8 mouse cellular contexts compared by ENCODE assay signal in genomic region chr7:91431594-91432240, GRCm38 (mm10).
DNase-seq lines count a peak whose midpoint lies in the region; ATAC-seq and TF ChIP-seq lines count a peak whose summit lies in the region.

No protein-coding gene starts in this region.

- no peaks in the 10 kb centered on the region for H3K36me3 ChIP-seq in liver, adult 2 months (ENCODE audit: control insufficient read depth, insufficient read depth, low read length)
- H3K36me3 ChIP-seq in liver, embryonic 12.5 days = no peaks in the 10 kb centered on the region
- no peaks in the 10 kb centered on the region for H3K36me3 ChIP-seq in hindbrain, embryonic 14.5 days (replicated peaks; ENCODE audit: control insufficient read depth, insufficient read depth)
- no peaks in the 10 kb centered on the region for H3K36me3 ChIP-seq in limb, embryonic 11.5 days (ENCODE audit: control insufficient read depth, insufficient read depth, low read length)
- no peaks in the 10 kb centered on the region for H3K36me3 ChIP-seq in neural tube, embryonic 13.5 days

- no peaks in the 10 kb centered on the region for H3K9me3 ChIP-seq in liver, embryonic 12.5 days (replicated peaks)
- no peaks in the 10 kb centered on the region for H3K9me3 ChIP-seq in hindbrain, embryonic 14.5 days (ENCODE audit: control insufficient read depth, low read length)
- no peaks in the 10 kb centered on the region for H3K9me3 ChIP-seq in limb, embryonic 11.5 days (ENCODE audit: control insufficient read depth, low read length)
- H3K9me3 ChIP-seq in neural tube, embryonic 13.5 days = no peaks in the 10 kb centered on the region

- H3K9ac ChIP-seq in liver, adult 2 months (ENCODE audit: low read depth, low read length) = no peak overlapping the region
- H3K9ac ChIP-seq in liver, embryonic 12.5 days = no peak overlapping the region
- H3K9ac ChIP-seq in hindbrain, embryonic 14.5 days = no peak overlapping the region
- H3K9ac ChIP-seq in limb, embryonic 11.5 days (ENCODE audit: low read length) = no peak overlapping the region
- no peak overlapping the region for H3K9ac ChIP-seq in neural tube, embryonic 13.5 days

- TF ChIP-seq POLR2A in liver, adult 2 months (IDR thresholded peaks at IDR 0.05; ENCODE audit: extremely low read depth, insufficient read depth, low read length) = no peak

- DNase-seq in liver, adult 2 months (ENCODE audit: extremely low read depth, low read depth, low spot score) = peak; percentile 24
- DNase-seq in adrenal gland, adult (ENCODE audit: inconsistent age in 2 of 2, low spot score in 1 of 2) = peak; percentile 25 to 70
- DNase-seq in embryo, embryonic 10 days (ENCODE audit: low spot score) = peak; percentile 68
- peak; percentile 85 for DNase-seq in hindbrain, embryonic 14.5 days (ENCODE audit: low spot score)
- DNase-seq in limb, embryonic 11.5 days (ENCODE audit: low spot score) = peak; percentile 63
- peak; percentile 2 for DNase-seq in yolk sac, embryonic 10.5 days (ENCODE audit: low spot score)

- no peaks in the 10 kb centered on the region for H3K79me2 ChIP-seq in liver, adult 2 months (ENCODE audit: control insufficient read depth, insufficient read depth, low read length)

- H3K4me1 ChIP-seq in liver, adult 2 months (ENCODE audit: control insufficient read depth, insufficient read depth, low read length) = peaks cover 2% of the 10 kb centered on the region; the same call in 1 of the 2 replicates
- H3K4me1 ChIP-seq in liver, embryonic 12.5 days = no peaks in the 10 kb centered on the region
- no peaks in the 10 kb centered on the region for H3K4me1 ChIP-seq in hindbrain, embryonic 14.5 days (replicated peaks; ENCODE audit: control insufficient read depth, insufficient read depth, low read length)
- no peaks in the 10 kb centered on the region for H3K4me1 ChIP-seq in limb, embryonic 11.5 days (ENCODE audit: control insufficient read depth, insufficient read depth, low read length)
- H3K4me1 ChIP-seq in neural tube, embryonic 13.5 days (replicated peaks) = peaks cover 6% of the 10 kb centered on the region; the same call in 1 of the 2 replicates

- no peaks in the 10 kb centered on the region for H3K27me3 ChIP-seq in liver, adult 2 months (ENCODE audit: control insufficient read depth, insufficient read depth, low read length)
- H3K27me3 ChIP-seq in liver, embryonic 12.5 days (replicated peaks) = no peaks in the 10 kb centered on the region
- H3K27me3 ChIP-seq in hindbrain, embryonic 14.5 days (ENCODE audit: control insufficient read depth, insufficient read depth, low read length) = no peaks in the 10 kb centered on the region
- no peaks in the 10 kb centered on the region for H3K27me3 ChIP-seq in limb, embryonic 11.5 days (ENCODE audit: control insufficient read depth, insufficient read depth, low read length)
- no peaks in the 10 kb centered on the region for H3K27me3 ChIP-seq in neural tube, embryonic 13.5 days

- no peak overlapping the region for H3K4me3 ChIP-seq in liver, adult 2 months (ENCODE audit: insufficient read depth, low read depth, low read length)
- H3K4me3 ChIP-seq in liver, embryonic 12.5 days = no peak overlapping the region
- H3K4me3 ChIP-seq in hindbrain, embryonic 14.5 days (replicated peaks; ENCODE audit: low read length) = no peak overlapping the region
- H3K4me3 ChIP-seq in limb, embryonic 11.5 days (ENCODE audit: low read depth, low read length) = no peak overlapping the region
- no peak overlapping the region for H3K4me3 ChIP-seq in neural tube, embryonic 13.5 days

- 35% methylated on average over 11 of the region's 11 CpGs for WGBS in liver, adult 2 months
- WGBS in liver, embryonic 12.5 days (ENCODE audit: insufficient replicate concordance) = 40% methylated on average over 11 of the region's 11 CpGs
- WGBS in hindbrain, embryonic 14.5 days = 39% methylated on average over 11 of the region's 11 CpGs
- WGBS in limb, embryonic 11.5 days = 46% methylated on average over 11 of the region's 11 CpGs
- WGBS in neural tube, embryonic 13.5 days = 38% methylated on average over 11 of the region's 11 CpGs

- TF ChIP-seq CTCF in liver, adult 2 months (IDR thresholded peaks at IDR 0.05; ENCODE audit: low read depth, low read length) = peak; percentile 70

- H3K4me2 ChIP-seq in liver, embryonic 12.5 days = no peak overlapping the region
- H3K4me2 ChIP-seq in hindbrain, embryonic 14.5 days (replicated peaks) = no peak overlapping the region
- no peak overlapping the region for H3K4me2 ChIP-seq in limb, embryonic 11.5 days (ENCODE audit: low read depth, severe bottlenecking)
- H3K4me2 ChIP-seq in neural tube, embryonic 13.5 days = no peak overlapping the region; the same call in 1 of the 2 replicates

- no peak for ATAC-seq in liver, embryonic 12.5 days
- peak; percentile 74; the same call in 1 of the 2 replicates for ATAC-seq in hindbrain, embryonic 14.5 days (ENCODE audit: low FRiP score)
- no peak for ATAC-seq in limb, embryonic 11.5 days (ENCODE audit: insufficient number of reproducible peaks, low FRiP score, low TSS enrichment, low read depth)
- peak; percentile 42 for ATAC-seq in neural tube, embryonic 13.5 days (ENCODE audit: low read depth)

- H3K27ac ChIP-seq in liver, adult 2 months (replicated peaks; ENCODE audit: insufficient read depth, low read depth, low read length) = no peak overlapping the region
- no peak overlapping the region for H3K27ac ChIP-seq in liver, embryonic 12.5 days
- H3K27ac ChIP-seq in hindbrain, embryonic 14.5 days = no peak overlapping the region
- H3K27ac ChIP-seq in limb, embryonic 11.5 days (replicated peaks; ENCODE audit: low read depth, low read length) = no peak overlapping the region
- no peak overlapping the region for H3K27ac ChIP-seq in neural tube, embryonic 13.5 days (replicated peaks)

Comparison
In these comparisons a context has a peak if more than half of its experiments do, and no peak if none do; other contexts are left out.
1. DNase-seq: peak in every context shown above with its lines; median percentile 85 in hindbrain, embryonic 14.5 days; 68 in embryo, embryonic 10 days; 63 in limb, embryonic 11.5 days; 48 in adrenal gland, adult; 24 in liver, adult 2 months; 2 in yolk sac, embryonic 10.5 days.
2. ATAC-seq: peak in hindbrain, embryonic 14.5 days (single experiment) and neural tube, embryonic 13.5 days (single experiment); none in liver, embryonic 12.5 days (single experiment) and limb, embryonic 11.5 days (single experiment).